ENCODE assay signal across 20 mouse cellular contexts in genomic region chr17:65608312-65608687, GRCm38 (mm10). TPM values are rescaled to one million over a fixed set of nuclear protein-coding genes. Genes with fewer than 3 reads are reported as not detected.
A peak's percentile ranks its signal among the peaks of the same experiment; 100 is the strongest.
DNase-seq lines count a peak whose midpoint lies in the region; ATAC-seq and TF ChIP-seq lines count a peak whose summit lies in the region.
"Had no signal": no experiment of that assay in that cellular context is flagged by ENCODE, and none has a peak within 500 bp of the region (broad histone marks: within the 10 kb centered on the region; RNA-seq: fewer than 3 reads in every experiment).

No protein-coding gene starts in this region.

- H3K27ac ChIP-seq in heart, embryonic 11.5 days (ENCODE audit: low read depth, low read length): no peak overlapping the region
- no peak overlapping the region for H3K27ac ChIP-seq in liver, embryonic 11.5 days (ENCODE audit: low read depth, low read length)
- peak overlapping the region; percentile 51; the same call in 1 of the 2 replicates for H3K27ac ChIP-seq in bone marrow macrophage, adult 2 months (ENCODE audit: insufficient read depth, low read depth, low read length)
- H3K27ac ChIP-seq in liver, postnatal 0 days (ENCODE audit: low read depth): peak overlapping the region; percentile 62; the same call in 1 of the 2 replicates
- H3K27ac ChIP-seq: forebrain, embryonic 10.5 days; hindbrain, embryonic 15.5 days had no signal

- H3K4me1 ChIP-seq in heart, embryonic 11.5 days (ENCODE audit: control insufficient read depth, insufficient read depth, low read length): peaks cover 60% of the 10 kb centered on the region
- H3K4me1 ChIP-seq in liver, embryonic 11.5 days (replicated peaks; ENCODE audit: control insufficient read depth, insufficient read depth, low read length): peaks cover 68% of the 10 kb centered on the region
- H3K4me1 ChIP-seq in bone marrow macrophage, adult 2 months (ENCODE audit: control insufficient read depth, insufficient read depth, low read length): peaks cover 47% of the 10 kb centered on the region
- H3K4me1 ChIP-seq in liver, postnatal 0 days (ENCODE audit: insufficient read depth): peaks cover 71% of the 10 kb centered on the region

- no peak for TF ChIP-seq POLR2A in bone marrow macrophage, adult 2 months (IDR thresholded peaks at IDR 0.05; ENCODE audit: borderline replicate concordance, low read depth, low read length)

- no peak for TF ChIP-seq CTCF in bone marrow macrophage, adult 2 months (IDR thresholded peaks at IDR 0.05; ENCODE audit: low read depth, low read length)
- TF ChIP-seq CTCF in liver, postnatal 0 days (IDR thresholded peaks at IDR 0.05; ENCODE audit: low read depth): no peak

- DNase-seq in heart, adult 11 months: no peak
- no peak for DNase-seq in liver, embryonic 11.5 days (ENCODE audit: low spot score)
- no peak for DNase-seq in liver
- no peak for DNase-seq in liver, postnatal 0 days
- DNase-seq in layer of hippocampus, postnatal 25 days (ENCODE audit: extremely low spot score in 1 of 2, low spot score in 1 of 2): no peak
- no peak for DNase-seq in kidney, adult 8-10 months
- DNase-seq: cerebellum, adult 8-10 months; forebrain, postnatal 0 days; kidney, adult 11 months; left cerebral cortex, postnatal 4 days; right cerebral cortex, adult 18-20 months had no signal

- no peak for TF ChIP-seq EP300 in liver, postnatal 0 days (IDR thresholded peaks at IDR 0.05; ENCODE audit: low read depth)

- H3K4me3 ChIP-seq in heart, embryonic 11.5 days (ENCODE audit: low read depth, low read length): no peak overlapping the region
- H3K4me3 ChIP-seq in liver, embryonic 11.5 days (ENCODE audit: low read depth, low read length): no peak overlapping the region
- H3K4me3 ChIP-seq in bone marrow macrophage, adult 2 months (ENCODE audit: insufficient read depth, low read length): no peak overlapping the region
- H3K4me3 ChIP-seq in liver, postnatal 0 days (ENCODE audit: low read depth, low read length): no peak overlapping the region
- H3K4me3 ChIP-seq: forebrain, embryonic 10.5 days; hindbrain, embryonic 15.5 days had no signal

- H3K9ac ChIP-seq in heart, embryonic 11.5 days (ENCODE audit: low read depth, low read length): no peak overlapping the region
- no peak overlapping the region for H3K9ac ChIP-seq in liver, embryonic 11.5 days (ENCODE audit: low read depth, low read length)
- no peak overlapping the region for H3K9ac ChIP-seq in liver, postnatal 0 days (replicated peaks)
- H3K9ac ChIP-seq: forebrain, postnatal 0 days; hindbrain, embryonic 15.5 days had no signal

- 0 out of 2 replicates have a peak overlapping the region, but pooled peaks have one; percentile 7 for H3K4me2 ChIP-seq in heart, embryonic 11.5 days
- peak overlapping the region; percentile 51 for H3K4me2 ChIP-seq in liver, embryonic 11.5 days
- H3K4me2 ChIP-seq in liver, postnatal 0 days (ENCODE audit: low read depth, low read length): peak overlapping the region; percentile 52
- H3K4me2 ChIP-seq: hindbrain, embryonic 15.5 days; midbrain, embryonic 11.5 days had no signal

- WGBS in heart, embryonic 11.5 days (ENCODE audit: insufficient replicate concordance): 78% methylated on average over 2 of the region's 2 CpGs
- 76% methylated on average over 2 of the region's 2 CpGs for WGBS in liver, embryonic 11.5 days
- 67% methylated on average over 2 of the region's 2 CpGs for WGBS in liver, postnatal 0 days (ENCODE audit: insufficient replicate concordance)

- H3K36me3 ChIP-seq in heart, embryonic 11.5 days (ENCODE audit: control insufficient read depth, insufficient read depth, low read length): no peaks in the 10 kb centered on the region
- H3K36me3 ChIP-seq in liver, embryonic 11.5 days (ENCODE audit: control insufficient read depth, insufficient read depth, low read length): no peaks in the 10 kb centered on the region
- H3K36me3 ChIP-seq in liver, postnatal 0 days (replicated peaks; ENCODE audit: insufficient read depth, low read length): no peaks in the 10 kb centered on the region; the same call in 1 of the 2 replicates
- H3K36me3 ChIP-seq: hindbrain, embryonic 15.5 days had no signal

- ATAC-seq in heart, embryonic 11.5 days (replicated peaks; ENCODE audit: insufficient number of reproducible peaks, low FRiP score, low TSS enrichment): no peak
- no peak for ATAC-seq in liver, embryonic 11.5 days (replicated peaks; ENCODE audit: low FRiP score)
- ATAC-seq in liver, postnatal 0 days: no peak
- ATAC-seq: forebrain, postnatal 0 days had no signal

- no peaks in the 10 kb centered on the region for H3K27me3 ChIP-seq in heart, embryonic 11.5 days (ENCODE audit: control insufficient read depth, insufficient read depth, low read length)
- no peaks in the 10 kb centered on the region for H3K27me3 ChIP-seq in liver, embryonic 11.5 days (replicated peaks; ENCODE audit: control insufficient read depth, insufficient read depth, low read length)
- H3K27me3 ChIP-seq in liver, postnatal 0 days (ENCODE audit: insufficient read depth, low read length): no peaks in the 10 kb centered on the region
- H3K27me3 ChIP-seq: hindbrain, embryonic 15.5 days had no signal

- no peaks in the 10 kb centered on the region for H3K9me3 ChIP-seq in heart, embryonic 11.5 days (replicated peaks; ENCODE audit: control insufficient read depth, low read length)
- no peaks in the 10 kb centered on the region for H3K9me3 ChIP-seq in liver, embryonic 11.5 days (ENCODE audit: control insufficient read depth, low read length)
- no peaks in the 10 kb centered on the region for H3K9me3 ChIP-seq in liver, postnatal 0 days (ENCODE audit: low read length)
- H3K9me3 ChIP-seq: forebrain, embryonic 10.5 days; hindbrain, embryonic 15.5 days had no signal

RNA-seq across cellular contexts. Expression of gene Vapa, which starts 5.1 kb away (rescaled TPM):
- 172 and 173 TPM in 2 replicates for polyA plus RNA-seq in heart, embryonic 11.5 days (2014; fragmentation: Nextera tagmentation; extraction: Ambion mirVana)
- polyA plus RNA-seq in liver, embryonic 11.5 days (2014; fragmentation: Nextera tagmentation; extraction: Ambion mirVana): 158 and 163 TPM in 2 replicates
- polyA plus RNA-seq in bone marrow macrophage, adult 2 months (2012; ENCODE audit: insufficient read depth, insufficient read length, missing spikeins): 145 and 149 TPM in 2 replicates
- 84.0 and 93.8 TPM in 2 replicates for polyA plus RNA-seq in liver, postnatal 0 days (2015; fragmentation: Nextera tagmentation; extraction: Ambion mirVana)
- 100 to 1,000 TPM; 132 to 153 TPM for total RNA-seq in layer of hippocampus, postnatal 25 days (2021)

RNA-seq across cellular contexts. Expression of gene Txndc2, which starts 33.7 kb away (rescaled TPM):
- polyA plus RNA-seq in heart, embryonic 11.5 days (2014; fragmentation: Nextera tagmentation; extraction: Ambion mirVana): not detected in 2 replicates
- not detected in 2 replicates for polyA plus RNA-seq in liver, embryonic 11.5 days (2014; fragmentation: Nextera tagmentation; extraction: Ambion mirVana)
- polyA plus RNA-seq in bone marrow macrophage, adult 2 months (2012; ENCODE audit: insufficient read depth, insufficient read length, missing spikeins): not detected in 2 replicates
- not detected in 2 replicates for polyA plus RNA-seq in liver, postnatal 0 days (2015; fragmentation: Nextera tagmentation; extraction: Ambion mirVana)
- total RNA-seq in layer of hippocampus, postnatal 25 days (2021): not detected
- total RNA-seq: heart, postnatal 25 days; layer of hippocampus, adult 8-10 months; left cerebral cortex, adult 18-20 months; liver, adult 2 months had no signal
- polyA plus RNA-seq: forebrain, embryonic 10.5 days; forebrain, postnatal 0 days; liver, adult 2 months had no signal

Comparison
In these comparisons a context has a peak if more than half of its experiments do, and no peak if none do; other contexts are left out.
1. H3K27ac ChIP-seq: peak in bone marrow macrophage, adult 2 months (single experiment) and liver, postnatal 0 days (single experiment); none in heart, embryonic 11.5 days (single experiment) and liver, embryonic 11.5 days (single experiment).
2. Peak in every context shown above with its lines, with median percentiles within 50 percentile points of each other: H3K4me2 ChIP-seq.